Mouse (Mus musculus) forebrain, postnatal 0 days (tissue): ENCODE measurements around the gene Pla2g5. TPM values are rescaled to one million over a fixed set of nuclear protein-coding genes. Genes with fewer than 3 reads are reported as not detected.

Experiments
- ATAC-seq: fragments of 200-750 bp; cut with Nextera tagmentation; 2 replicates; pipeline ENCODE4 v1.8.0; 2017; ENCODE audit warnings: mild to moderate bottlenecking, moderate library complexity
- DNase-seq: peaks from one replicate; pipeline ENCODE4 v3.0.0-alpha.2; 2015
- H3K27ac ChIP-seq: fragments of 300-500 bp; sonication (generic); 2 replicates; pipeline ENCODE4 v1.5.1; 2014; ENCODE audit warnings: low read depth, mild to moderate bottlenecking, antibody characterized with exemption, low read length, moderate library complexity, mixed read lengths
- H3K27me3 ChIP-seq: fragments of 300-500 bp; sonication (generic); 2 replicates; pipeline ENCODE4 v1.6.1; 2014; ENCODE audit warnings: mild to moderate bottlenecking, low read length, mixed read lengths; ENCODE audit not compliant: insufficient read depth
- H3K36me3 ChIP-seq: fragments of 300-500 bp; sonication (generic); 2 replicates; pipeline ENCODE4 v1.6.1; 2014; ENCODE audit warnings: mild to moderate bottlenecking, moderate library complexity; ENCODE audit not compliant: insufficient read depth
- H3K4me1 ChIP-seq: fragments of 300-500 bp; sonication (generic); 2 replicates; pipeline ENCODE4 v1.6.1; 2014; ENCODE audit warnings: antibody characterized with exemption; ENCODE audit not compliant: insufficient read depth
- H3K4me2 ChIP-seq: fragments of 300-500 bp; sonication (generic); 2 replicates; pipeline ENCODE4 v1.6.1; 2014; ENCODE audit warnings: low read depth, mild to moderate bottlenecking, moderate library complexity
- H3K4me3 ChIP-seq: fragments of 300-500 bp; sonication (generic); 2 replicates; pipeline ENCODE4 v1.5.1; 2014; ENCODE audit warnings: low read depth, low read length, mixed read lengths
- H3K9ac ChIP-seq: fragments of 300-500 bp; sonication (generic); 2 replicates; pipeline ENCODE4 v1.6.1; 2014; ENCODE audit warnings: mild to moderate bottlenecking
- H3K9me3 ChIP-seq: fragments of 300-500 bp; sonication (generic); 2 replicates; pipeline ENCODE4 v1.6.1; 2016; ENCODE audit warnings: low read length
- CTCF ChIP-seq: sonication (generic); IDR thresholded peaks from 2 replicates; pipeline ENCODE4 v1.5.1; 2016; ENCODE audit warnings: antibody characterized with exemption, control low read depth, low read depth
- WGBS: fragments of 180-500 bp; shearing (Covaris S2); extraction: QIAGEN DNeasy Blood & Tissue Kit; methylation state at CpG from one replicate; pipeline ENCODE4 v1.1.7; 2014; 5-methylcytosine and 5-hydroxymethylcytosine counted together
- polyA plus RNA-seq: library from polyadenylated mRNA; unstranded; fragments of >200 nt; fragmentation: Nextera tagmentation; extraction: Ambion mirVana; gene quantifications from 2 replicates; pipeline ENCODE4 v1.2.1, GENCODE M21; 2015
- total RNA-seq: library from RNA; depleted of rRNA; stranded (reverse); fragments of >200 nt; gene quantifications from 2 replicates; pipeline ENCODE4 v1.2.3, GENCODE M21; 2014; rRNA removed

The Pla2g5 gene
- total and polyA plus RNA-seq, 2 experiments from 2014 or later = 1.5 to 2.9 TPM

GRCm38 (mm10) chr4:138752603-138753002, 110.7 kb downstream of the Pla2g5 start:
- Histone ChIP-seq H3K27me3 (no peaks in the 10 kb centered on the region), H3K9ac (no peak overlapping the region), H3K27ac (no peak overlapping the region), H3K4me1 (no peaks in the 10 kb centered on the region), H3K4me2 (no peak overlapping the region), H3K4me3 (no peak overlapping the region), H3K36me3 (no peaks in the 10 kb centered on the region), H3K9me3 (no peaks in the 10 kb centered on the region)
- no peak for ATAC-seq
- TF ChIP-seq CTCF = peak; percentile 20
- 91% methylated on average over 6 of the region's 6 CpGs for WGBS
- DNase-seq = no peak

Other genes with a start within 250 kb of the Pla2g5 start
- gene Vwa5b1, start 227.6 kb downstream of the Pla2g5 start, total RNA-seq = 4.0 and 9.2 TPM in 2 replicates
- gene Vwa5b1, start 227.6 kb downstream of the Pla2g5 start, polyA plus RNA-seq = 0.65 and 1.5 TPM in 2 replicates
- 0.24 and 0.77 TPM in 2 replicates for gene Pla2g2c, start 138.7 kb downstream of the Pla2g5 start, total RNA-seq
- gene Pla2g2c, start 138.7 kb downstream of the Pla2g5 start, polyA plus RNA-seq = 0.28 and 0.42 TPM in 2 replicates
- 4.0 and 5.6 TPM in 2 replicates for gene Ubxn10, start 126.3 kb downstream of the Pla2g5 start, total RNA-seq
- gene Ubxn10, start 126.3 kb downstream of the Pla2g5 start, polyA plus RNA-seq = 2.4 and 3.5 TPM in 2 replicates
- 0.23 TPM in 1 of 2 replicates, not detected in the other for gene Pla2g2f, start 105.9 kb downstream of the Pla2g5 start, total RNA-seq
- gene Pla2g2f, start 105.9 kb downstream of the Pla2g5 start, polyA plus RNA-seq = not detected in 2 replicates
- gene Pla2g2d, start 87.7 kb downstream of the Pla2g5 start, total RNA-seq = 0.38 TPM in 1 of 2 replicates, not detected in the other
- 0.23 TPM in 1 of 2 replicates, not detected in the other for gene Pla2g2d, start 87.7 kb downstream of the Pla2g5 start, polyA plus RNA-seq
- gene Gm13030, start 10.5 kb upstream of the Pla2g5 start, total RNA-seq = not detected in 2 replicates
- not detected in 2 replicates for gene Gm13030, start 10.5 kb upstream of the Pla2g5 start, polyA plus RNA-seq
- not detected in 2 replicates for gene Pla2g2e, start 14.5 kb upstream of the Pla2g5 start, total RNA-seq
- not detected in 2 replicates for gene Pla2g2e, start 14.5 kb upstream of the Pla2g5 start, polyA plus RNA-seq
- 10.5 and 13.1 TPM in 2 replicates for gene Otud3, start 50.5 kb upstream of the Pla2g5 start, total RNA-seq
- gene Otud3, start 50.5 kb upstream of the Pla2g5 start, polyA plus RNA-seq = 2.6 and 2.8 TPM in 2 replicates
- gene Rnf186, start 103.6 kb upstream of the Pla2g5 start, total RNA-seq = not detected in 2 replicates
- gene Rnf186, start 103.6 kb upstream of the Pla2g5 start, polyA plus RNA-seq = not detected in 2 replicates
- 1.5 and 4.0 TPM in 2 replicates for gene Tmco4, start 109.4 kb upstream of the Pla2g5 start, total RNA-seq
- 1.4 and 1.5 TPM in 2 replicates for gene Tmco4, start 109.4 kb upstream of the Pla2g5 start, polyA plus RNA-seq
- gene Htr6, start 212.1 kb upstream of the Pla2g5 start, total RNA-seq = 1.8 and 4.0 TPM in 2 replicates
- gene Htr6, start 212.1 kb upstream of the Pla2g5 start, polyA plus RNA-seq = 0.67 TPM in 2 replicates
- gene Nbl1, start 229.5 kb upstream of the Pla2g5 start, total RNA-seq = 41.7 and 57.6 TPM in 2 replicates
- 56.7 and 64.3 TPM in 2 replicates for gene Nbl1, start 229.5 kb upstream of the Pla2g5 start, polyA plus RNA-seq